Mouse (Mus musculus) forelimb bud, embryonic 11.5 days (tissue): ENCODE measurements at regions not wholly inside any gene's neighbourhood (a gene's known extent, or its start where the extent isn't known, plus 50 kb on each side); places are given as distances from the start of the nearest gene placed in this dataset.

ENCODE experiments used
- DNase-seq: peaks from one replicate; pipeline ENCODE4 v3.0.0-alpha.2; 2012; ENCODE audit warnings: low read depth, low spot score

GRCm38 (mm10) chr3:104295015-104295719 lies 75.0 kb upstream of the Magi3 start:
- DNase-seq, result no peak

DNA sequence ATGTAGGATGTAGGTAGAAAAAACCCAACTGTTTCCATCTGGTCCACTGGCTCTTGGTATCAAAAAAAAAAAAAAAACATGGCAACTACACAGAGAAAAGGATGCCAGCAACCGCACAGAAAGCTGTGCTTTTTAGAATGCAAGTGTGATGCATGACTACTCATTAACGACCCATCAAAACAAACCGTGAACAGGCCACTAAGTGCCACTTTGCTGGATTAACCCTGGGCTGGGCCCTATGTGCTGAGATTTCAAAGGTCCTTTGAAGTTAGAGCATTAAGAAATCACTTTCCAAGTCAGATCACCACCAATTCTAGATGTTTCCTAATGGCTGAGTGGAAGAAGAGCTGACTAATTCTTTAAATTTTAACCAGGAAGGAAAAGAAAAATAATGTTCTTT lies 73.7 kb upstream of the Magi3 start:
- DNase-seq, result no peak

- DNase-seq, result no peak
Observed at GRCm38 (mm10) chr3:104288970-104289680, 69.0 kb upstream of the Magi3 start.

DNA sequence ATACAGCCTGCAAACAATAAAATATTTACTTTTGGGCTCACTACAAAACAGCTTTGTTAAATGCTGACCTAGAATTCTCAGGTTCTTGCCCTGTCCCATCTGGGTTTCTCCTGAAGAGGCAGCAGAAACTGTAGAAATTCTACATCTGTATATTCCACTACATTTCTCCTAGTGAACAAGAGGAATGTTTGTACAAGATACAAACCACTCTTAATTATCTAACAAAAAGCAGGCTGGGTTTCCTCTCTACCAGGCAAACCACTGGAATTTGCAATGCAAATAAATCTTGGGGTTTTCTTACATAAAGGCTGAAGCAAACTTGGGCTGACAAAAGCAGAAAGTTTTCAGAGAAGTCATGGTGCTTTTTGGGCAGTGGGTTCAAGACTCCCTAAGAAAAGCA lies 67.7 kb upstream of the Magi3 start:
- DNase-seq, result no peak

DNA sequence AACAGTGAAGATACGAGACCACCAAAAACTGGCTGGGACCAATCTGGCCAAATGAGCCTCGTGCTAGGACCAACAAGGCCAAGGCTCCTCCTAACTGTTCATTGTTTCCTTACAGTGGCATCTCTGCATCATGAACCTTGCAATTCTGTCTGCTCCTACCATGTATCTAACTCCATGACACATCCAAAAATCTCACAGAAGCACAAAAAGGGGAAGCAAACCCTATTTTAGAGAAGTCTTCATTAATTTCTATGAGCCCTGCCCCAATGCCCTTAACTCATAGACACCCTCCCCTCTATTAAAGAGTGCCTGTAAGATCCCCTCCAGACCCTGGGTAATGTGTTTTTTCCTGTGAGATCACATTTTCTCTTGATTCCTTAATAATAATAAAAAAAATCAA lies 64.8 kb upstream of the Magi3 start:
- DNase-seq, result no peak

- no peak for DNase-seq
Observed at GRCm38 (mm10) chr3:104283855-104284254, 63.7 kb upstream of the Magi3 start.

- DNase-seq, result no peak
Observed at GRCm38 (mm10) chr3:104279505-104279904, 59.3 kb upstream of the Magi3 start.

DNA sequence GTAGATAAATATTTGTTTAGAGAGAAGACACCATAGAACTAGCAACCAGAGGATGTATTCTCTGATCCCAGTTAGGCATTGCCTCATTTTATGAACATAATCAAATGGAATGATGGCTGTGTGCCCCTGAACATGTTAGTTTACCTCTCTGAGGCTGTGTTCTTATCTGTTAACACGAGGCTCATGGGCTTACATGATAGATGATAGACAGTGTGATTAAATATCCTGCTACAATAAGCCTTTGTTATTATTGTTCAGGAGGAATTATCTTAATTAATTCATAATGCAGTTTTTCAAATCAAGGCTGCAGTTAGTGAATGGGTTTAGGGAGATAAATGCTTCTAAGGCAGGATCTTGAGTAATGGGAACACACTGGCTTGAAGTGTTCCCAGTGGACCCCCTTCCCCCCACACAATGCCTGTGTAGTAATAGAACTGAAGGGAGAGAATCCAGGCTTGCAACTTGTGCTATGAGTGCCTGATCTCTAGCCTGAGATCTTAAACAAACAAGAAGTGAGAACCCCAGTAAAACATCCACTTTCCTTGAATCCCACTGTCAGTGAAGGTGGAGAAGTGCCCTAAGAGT lies 54.6 kb upstream of the Magi3 start:
- DNase-seq, result no peak

GRCm38 (mm10) chr3:104274084-104274483 lies 53.9 kb upstream of the Magi3 start:
- DNase-seq, result no peak
